Mouse (Mus musculus) retina, postnatal 7 days (tissue): ENCODE data around the gene Cdkl4.
"Not testable (repeated sequence)": the region's sequence is repeated elsewhere in the genome, so short reads cannot be mapped to it uniquely, and the experiment has no call there.

Source experiments
- DNase-seq: peaks from one replicate; pipeline ENCODE4 v3.0.0-alpha.2; 2012; ENCODE audit warnings: low read depth, low spot score

Gene Cdkl4

DNA sequence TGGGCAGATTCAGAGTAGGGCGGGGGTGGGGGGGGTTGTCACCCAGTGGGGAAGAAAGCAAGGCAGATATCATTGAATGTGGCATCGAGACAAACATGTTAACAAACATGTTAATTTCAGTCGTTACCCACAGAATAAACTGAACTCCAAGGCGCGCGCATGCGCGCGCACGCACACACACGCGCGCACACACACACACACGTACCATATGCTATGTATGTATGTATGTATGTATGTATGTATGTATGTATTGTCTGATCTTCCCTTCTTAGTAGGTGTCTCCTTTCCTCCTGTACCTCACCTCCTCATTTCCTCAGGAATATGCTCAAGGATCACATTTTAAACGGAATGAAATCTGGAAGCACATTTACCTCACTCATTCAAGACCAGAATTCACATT, at the start of gene Cdkl4:
TSS of gene Cdkl4 (minus strand) at position 175 of the 400 bp plus-strand sequence.
- DNase-seq: no peak

GRCm38 (mm10) chr17:80624979-80625378, 47.4 kb upstream of the Cdkl4 start:
- DNase-seq: no peak

DNA sequence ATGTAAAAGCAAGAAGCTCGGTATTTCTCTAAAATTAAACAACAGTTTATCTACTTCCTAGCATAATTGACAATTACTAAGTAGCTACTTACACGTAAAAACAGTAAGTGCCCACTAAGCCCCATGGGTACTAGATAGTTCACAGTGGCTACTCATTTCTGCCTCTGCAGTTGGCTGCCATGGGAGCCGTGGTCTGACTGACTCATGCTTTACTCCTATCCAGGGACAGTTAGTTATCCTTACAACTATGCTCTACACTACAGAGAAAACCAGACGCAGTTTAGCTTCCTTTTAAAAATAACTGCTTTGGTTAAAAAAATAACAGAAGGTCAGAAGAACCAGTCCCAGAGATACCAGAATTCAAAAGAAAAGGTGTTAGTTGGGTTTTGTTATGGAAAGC, 44.1 kb upstream of the Cdkl4 start:
- no peak for DNase-seq

- DNase-seq: peak; percentile 14
These were observed 43.3 kb upstream of the Cdkl4 start for GRCm38 (mm10) chr17:80620786-80621423.

- no peak for DNase-seq
These were observed 41.9 kb upstream of the Cdkl4 start for GRCm38 (mm10) chr17:80619556-80619955.

DNA sequence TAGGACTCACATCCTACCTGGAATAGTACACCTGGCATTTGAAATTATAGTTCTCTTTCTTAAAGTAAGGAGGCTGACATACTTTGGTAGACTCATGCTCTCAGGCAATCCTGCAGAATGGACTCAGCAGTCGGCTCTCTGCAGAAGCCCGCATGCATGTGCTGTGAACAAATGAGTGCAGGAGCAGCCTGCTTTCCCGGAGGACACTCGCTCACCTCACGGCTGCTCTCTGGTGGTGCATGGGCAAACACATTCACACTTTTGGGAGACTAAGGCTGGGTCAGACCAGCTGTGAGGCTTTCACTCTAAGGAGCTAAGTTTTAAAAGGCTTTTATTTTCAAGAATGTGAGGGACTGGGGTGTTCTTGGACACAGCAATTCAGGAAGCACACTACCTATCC, 41.3 kb upstream of the Cdkl4 start:
- DNase-seq: no peak

- no peak for DNase-seq
These were observed 26.2 kb upstream of the Cdkl4 start for GRCm38 (mm10) chr17:80603806-80604205.

DNA sequence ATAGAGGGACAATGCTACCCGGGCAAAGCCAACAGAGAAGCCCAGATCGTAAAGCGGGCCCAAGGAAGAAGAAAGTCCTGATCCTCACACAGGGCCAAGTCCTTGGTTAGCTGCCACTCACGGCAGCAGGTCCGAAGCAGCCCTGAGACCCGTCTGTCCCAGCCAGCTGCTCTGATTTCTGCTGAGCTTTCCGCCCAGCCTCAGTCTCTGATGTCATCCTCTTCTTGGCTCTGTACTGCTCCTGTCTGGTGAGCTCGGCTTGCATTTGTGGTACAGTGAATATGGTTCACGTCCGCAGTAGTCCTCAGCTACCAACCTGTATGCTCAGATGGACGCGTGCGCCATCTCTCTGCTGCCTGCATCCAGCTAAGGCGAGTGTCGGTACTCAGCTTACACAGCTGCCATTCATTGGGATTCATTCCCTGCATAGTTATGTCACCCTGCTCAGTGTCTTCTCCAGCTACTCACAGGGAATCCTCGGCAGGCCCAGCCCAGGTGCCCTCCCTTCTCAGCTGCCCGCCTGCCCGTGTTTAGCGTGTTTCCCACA, 25.5 kb upstream of the Cdkl4 start:
- no peak for DNase-seq

DNA sequence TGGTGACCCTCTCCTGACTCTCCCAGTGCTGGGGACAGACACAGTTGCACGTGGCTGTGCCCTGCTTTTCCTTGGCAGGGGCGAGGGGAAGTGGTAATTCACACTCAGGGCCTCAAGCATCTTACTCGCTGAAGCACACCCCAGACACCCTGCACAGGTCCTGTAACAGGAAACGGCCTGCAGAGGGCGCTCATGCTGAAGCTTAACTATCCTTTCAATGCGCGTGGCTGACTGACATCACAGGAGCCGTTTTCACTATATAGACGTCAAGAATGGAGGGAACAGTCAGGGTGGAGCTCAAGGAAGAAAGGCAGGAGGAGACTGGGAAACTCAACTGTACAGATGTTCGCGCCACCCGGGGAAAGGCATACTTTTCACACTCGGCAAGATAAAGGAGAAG, 23.8 kb upstream of the Cdkl4 start:
- peak; percentile 23 for DNase-seq

- no peak for DNase-seq
These were observed 5.4 kb upstream of the Cdkl4 start for GRCm38 (mm10) chr17:80583051-80583450.

DNA sequence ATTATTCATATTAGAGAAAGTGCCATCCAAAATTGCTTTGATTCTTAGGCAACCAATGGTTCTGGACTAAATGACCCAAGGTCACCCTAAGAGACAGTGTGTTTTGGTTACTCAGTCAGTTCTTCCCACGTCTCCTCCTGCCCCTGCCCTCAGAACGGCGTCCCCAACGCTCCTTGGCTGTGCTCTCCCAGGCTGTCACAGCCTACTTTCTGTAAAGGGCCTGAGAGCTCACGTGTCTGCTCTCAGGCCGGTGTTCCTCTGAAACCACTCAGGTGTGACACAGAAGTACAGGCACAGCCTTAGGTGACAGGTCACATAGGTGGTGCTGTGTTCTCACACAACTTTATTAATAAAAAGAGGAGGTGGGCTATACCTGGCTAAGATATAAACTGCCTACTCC, 2.3 kb upstream of the Cdkl4 start:
- no peak for DNase-seq

DNA sequence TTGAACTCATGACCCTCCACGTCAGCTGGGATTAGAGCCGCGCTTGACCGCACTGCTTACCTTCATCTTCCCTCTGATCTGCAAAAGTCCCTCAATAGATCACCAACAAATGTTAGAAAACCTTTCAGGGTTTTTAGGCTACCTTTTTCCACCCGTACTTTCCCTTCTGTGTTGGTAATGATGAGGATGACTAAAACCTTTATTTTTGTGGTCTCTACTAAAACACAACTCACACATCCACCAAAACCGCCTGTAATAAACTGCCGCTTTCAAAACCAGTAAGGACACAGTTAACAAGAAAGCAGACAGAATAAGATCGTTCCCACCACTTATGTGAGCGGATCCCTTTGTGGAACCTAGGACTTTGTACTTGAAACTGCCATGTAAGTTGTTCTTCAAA, 1.5 kb upstream of the Cdkl4 start:
- no peak for DNase-seq

DNA sequence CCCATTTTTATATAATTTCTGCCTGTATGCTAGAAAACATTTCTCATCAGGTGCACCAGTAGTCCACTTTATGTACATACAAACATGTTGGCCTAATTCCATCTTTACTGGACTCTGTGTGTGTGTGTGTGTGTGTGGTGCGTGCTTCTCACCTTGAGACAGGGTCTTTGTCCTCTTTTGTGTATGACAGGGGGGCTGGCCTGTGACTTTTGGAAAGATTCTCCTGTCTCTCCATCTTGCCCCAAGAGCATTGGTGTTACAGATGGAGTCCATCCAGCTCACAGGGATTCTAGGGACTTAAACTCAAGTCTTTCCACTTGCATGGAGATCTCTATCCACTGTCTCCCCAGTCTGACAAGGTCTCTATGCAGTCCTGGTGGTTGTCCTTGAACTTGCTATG, 428 bp upstream of the Cdkl4 start:
- DNase-seq: no peak

DNA sequence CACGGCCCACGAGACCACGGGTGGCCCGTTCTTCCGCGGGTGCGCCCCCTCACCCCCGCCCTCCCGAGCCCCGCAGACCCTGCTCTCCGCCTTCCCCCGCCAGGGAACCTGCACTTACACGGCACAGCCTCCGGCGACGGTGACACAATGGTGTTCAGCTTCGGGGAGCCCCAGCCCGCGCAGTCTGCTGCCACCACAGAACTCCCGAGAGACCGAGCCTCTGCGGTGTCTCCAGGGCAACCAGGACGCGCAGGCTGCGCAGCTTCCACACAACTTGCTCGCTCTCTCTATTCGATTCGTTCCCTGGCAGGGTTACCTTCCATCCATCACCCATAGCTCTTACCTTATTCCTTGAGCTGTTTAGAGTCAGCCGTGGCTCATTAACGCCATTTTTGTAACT, 399 bp downstream of the Cdkl4 start:
- DNase-seq: peak; percentile 29

DNA sequence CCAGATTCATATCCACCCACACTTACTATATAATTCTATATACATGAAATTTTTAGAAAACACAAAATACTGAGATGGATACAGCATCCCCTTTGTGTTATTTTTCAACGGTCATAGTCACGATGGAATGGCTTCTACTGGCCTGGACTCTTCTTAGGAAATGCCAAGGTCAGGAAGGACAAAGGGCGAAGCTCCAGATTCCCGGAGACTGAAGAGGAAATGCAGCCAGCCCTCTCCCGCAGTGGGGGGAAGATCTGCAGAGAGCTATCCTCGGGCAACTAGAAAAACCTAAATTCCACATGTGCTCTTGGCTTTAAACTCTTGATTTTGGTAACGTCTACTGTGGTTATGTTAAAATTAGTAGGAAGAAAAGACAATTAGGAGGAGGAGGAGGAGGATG, 2.6 kb downstream of the Cdkl4 start:
- DNase-seq: no peak

- no peak for DNase-seq
These were observed 3.1 kb downstream of the Cdkl4 start for GRCm38 (mm10) chr17:80574471-80574965.

DNA sequence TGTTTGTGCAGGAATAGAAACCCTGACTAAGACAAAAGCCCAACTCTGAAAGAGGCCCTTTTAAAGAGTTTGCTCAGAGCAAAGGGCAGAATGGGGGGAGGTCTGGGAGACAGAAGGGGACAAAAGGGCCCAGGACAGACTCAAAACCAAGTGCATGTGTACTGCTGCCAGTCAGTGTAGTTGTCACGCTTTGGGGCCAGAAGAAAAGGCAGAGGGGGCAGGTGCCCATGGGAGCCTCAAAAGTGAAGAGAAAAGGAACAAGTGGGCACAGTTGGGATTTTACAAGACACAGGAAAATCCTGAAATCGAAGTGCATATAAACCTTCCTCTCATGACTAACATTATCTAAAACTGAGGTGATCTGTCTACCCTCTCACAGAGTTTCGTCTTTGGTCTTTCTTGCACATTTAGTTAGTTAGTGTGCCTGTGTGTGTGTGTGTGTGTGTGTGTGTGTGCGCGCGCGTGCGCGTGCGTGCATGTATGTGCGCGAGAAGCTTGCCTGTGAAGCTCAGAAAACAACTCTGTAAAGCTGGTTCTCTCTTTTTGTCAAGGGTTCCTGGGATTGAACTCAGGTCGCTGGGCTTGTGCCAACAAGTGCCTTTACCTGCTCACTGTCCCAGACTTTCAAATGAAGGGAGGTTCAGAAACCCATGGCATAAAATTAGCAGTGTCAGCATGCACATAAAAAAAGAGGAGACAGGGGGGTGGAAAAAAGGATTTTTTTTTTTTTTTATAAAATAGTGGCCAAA, 5.3 kb downstream of the Cdkl4 start:
- DNase-seq: no peak

DNA sequence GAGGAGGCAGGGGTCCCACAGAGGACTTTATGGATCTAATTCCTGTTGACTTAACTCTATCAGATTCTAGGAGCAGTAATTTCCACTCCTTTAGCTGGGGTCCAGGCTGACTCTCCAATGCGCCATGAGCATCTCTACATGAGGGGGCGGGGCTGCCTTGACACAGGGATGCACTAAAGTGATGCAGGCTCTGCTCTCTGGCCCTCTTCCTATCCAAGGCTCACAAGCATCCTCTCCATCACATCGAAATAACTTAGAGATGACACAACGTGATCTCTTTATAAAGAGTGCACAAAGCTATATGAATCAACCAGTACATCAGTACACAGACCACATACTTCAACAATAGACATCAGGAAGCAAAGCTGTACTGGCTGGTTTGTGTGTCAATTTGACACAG, 6.2 kb downstream of the Cdkl4 start:
- DNase-seq: no peak

DNA sequence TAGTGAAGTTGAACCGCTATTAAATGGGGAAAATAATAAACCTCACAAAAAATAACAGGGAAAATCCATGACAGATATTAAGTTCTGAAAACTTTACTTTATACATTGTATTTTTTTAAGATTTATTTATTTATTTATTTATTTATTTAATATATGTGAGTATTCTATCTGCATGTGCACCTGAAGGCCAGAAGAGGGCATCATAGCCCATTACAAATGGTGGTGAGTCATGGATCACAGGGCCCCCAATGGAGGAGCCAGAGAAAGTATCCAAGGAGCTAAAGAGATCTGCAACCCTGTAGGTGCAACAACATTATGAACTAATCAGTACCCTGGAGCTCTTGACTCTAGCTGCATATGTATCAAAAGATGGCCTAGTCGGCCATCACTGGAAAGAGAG, 7.9 kb downstream of the Cdkl4 start:
- not testable (repeated sequence) for DNase-seq

DNA sequence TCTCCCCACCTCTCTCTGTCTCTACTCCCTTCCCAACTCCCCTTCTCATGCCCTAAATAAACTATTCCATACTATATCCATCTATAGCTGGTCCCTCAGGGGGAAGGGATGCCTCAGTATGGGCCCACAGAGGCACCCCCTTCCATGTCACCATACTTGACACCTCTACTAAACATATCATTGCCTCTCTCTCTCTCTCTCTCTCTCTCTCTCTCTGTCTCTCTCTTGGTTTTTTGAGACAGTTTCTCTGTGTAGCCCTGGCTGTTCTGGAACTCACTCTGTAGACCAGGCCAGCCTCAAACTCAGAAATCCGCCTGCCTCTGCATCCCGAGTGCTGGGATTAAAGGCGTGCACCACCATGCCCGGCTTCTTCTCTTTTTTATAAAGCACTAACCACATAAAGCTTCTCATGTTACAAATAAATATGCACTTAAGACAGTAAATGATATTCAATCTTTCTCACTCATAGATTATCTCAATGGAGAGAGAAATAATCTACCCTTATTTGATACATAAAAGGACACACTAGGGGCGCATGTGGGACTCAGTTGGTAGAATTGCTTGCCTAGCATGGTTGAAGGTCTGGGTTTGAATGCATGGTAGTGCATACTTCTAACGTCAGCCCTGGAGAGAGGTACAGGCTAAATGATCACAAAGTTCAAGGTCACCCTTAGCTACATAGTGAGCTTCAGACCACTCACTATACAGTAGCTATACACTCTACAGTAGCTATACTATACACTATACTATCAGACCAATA, 8.6 kb downstream of the Cdkl4 start:
- DNase-seq: no peak

DNA sequence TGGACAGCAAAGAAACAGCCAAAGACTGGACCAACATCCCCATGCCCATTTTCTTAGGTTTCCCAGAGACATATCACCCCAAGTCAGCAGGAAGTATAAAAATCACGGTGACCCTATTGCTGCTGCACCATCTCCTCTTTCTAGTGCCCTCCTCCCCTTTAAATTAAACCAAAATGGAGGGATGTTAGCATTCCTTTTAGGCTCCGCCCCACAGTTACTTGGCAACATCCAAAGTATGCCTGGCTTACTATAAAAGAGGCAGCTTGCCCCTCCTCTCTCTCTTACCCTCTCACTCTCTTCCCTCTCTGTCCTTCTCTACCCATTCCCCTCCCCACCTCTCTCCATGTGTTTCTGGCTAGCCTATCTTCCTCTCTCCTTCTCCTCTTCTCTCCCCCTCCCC, 9.2 kb downstream of the Cdkl4 start:
- DNase-seq: no peak

GRCm38 (mm10) chr17:80564611-80564924, 13.0 kb downstream of the Cdkl4 start:
- DNase-seq: no peak
